Mouse (Mus musculus) erythroblast, embryonic 14.5 days (primary cell): ENCODE results near the gene Ttc16.

ENCODE experiments used
- GATA1 ChIP-seq: IDR thresholded peaks from 2 replicates; pipeline ENCODE4 v1.6.1; 2012; ENCODE audit warnings: low read length, inconsistent platforms, mixed read lengths
- TAL1 ChIP-seq: IDR thresholded peaks from 3 replicates; pipeline ENCODE4 v1.6.1; 2012; ENCODE audit warnings: low read length, inconsistent platforms, mixed read lengths

- TF ChIP-seq TAL1, result no peak
- TF ChIP-seq GATA1, result no peak
These were observed 31.0 kb downstream of the Ttc16 start for GRCm38 (mm10) chr2:32744272-32744982.
